Mouse (Mus musculus) intestine, embryonic 15.5 days (tissue): ENCODE measurements around the gene Dcaf8. TPM values are rescaled to one million over a fixed set of nuclear protein-coding genes. Genes with fewer than 3 reads are reported as not detected.
A peak's percentile ranks its signal among the peaks of the same experiment; 100 is the strongest.

Source experiments
- ATAC-seq: fragments of 200-750 bp; cut with Nextera tagmentation; 2 replicates; pipeline ENCODE4 v1.8.0; 2017; ENCODE audit warnings: moderate TSS enrichment, moderate library complexity
- H3K27ac ChIP-seq: fragments of 300-500 bp; sonication (generic); 2 replicates; pipeline ENCODE4 v1.5.1; 2015; ENCODE audit warnings: mild to moderate bottlenecking, inconsistent platforms
- H3K27me3 ChIP-seq: fragments of 300-500 bp; sonication (generic); replicated peaks from 2 replicates; pipeline ENCODE4 v1.6.1; 2015; ENCODE audit warnings: inconsistent platforms
- H3K36me3 ChIP-seq: fragments of 300-500 bp; sonication (generic); 2 replicates; pipeline ENCODE4 v1.6.1; 2015; ENCODE audit warnings: inconsistent platforms
- H3K4me1 ChIP-seq: fragments of 300-500 bp; sonication (generic); replicated peaks from 2 replicates; pipeline ENCODE4 v1.6.1; 2015; ENCODE audit warnings: inconsistent platforms
- H3K4me2 ChIP-seq: fragments of 300-500 bp; sonication (generic); replicated peaks from 2 replicates; pipeline ENCODE4 v1.6.1; 2015; ENCODE audit warnings: mild to moderate bottlenecking, inconsistent platforms
- H3K4me3 ChIP-seq: fragments of 300-500 bp; sonication (generic); replicated peaks from 2 replicates; pipeline ENCODE4 v1.5.1; 2015; ENCODE audit warnings: inconsistent platforms
- H3K9ac ChIP-seq: fragments of 300-500 bp; sonication (generic); 2 replicates; pipeline ENCODE4 v1.6.1; 2015; ENCODE audit warnings: inconsistent platforms
- H3K9me3 ChIP-seq: fragments of 300-500 bp; sonication (generic); 2 replicates; pipeline ENCODE4 v1.6.1; 2016; ENCODE audit warnings: inconsistent platforms
- WGBS: fragments of 180-500 bp; shearing (Covaris S2); methylation state at CpG from one replicate; pipeline ENCODE4 v1.1.7; 2015; 5-methylcytosine and 5-hydroxymethylcytosine counted together
- polyA plus RNA-seq: library from polyadenylated mRNA; unstranded; fragments of >200 nt; fragmentation: Nextera tagmentation; extraction: Ambion mirVana; gene quantifications from 2 replicates; pipeline ENCODE4 v1.2.1, GENCODE M21; 2015

Dcaf8 gene
- polyA plus RNA-seq, 1 experiment from 2014 or later, result 101 TPM

- peak overlapping the region; percentile 94 for H3K27ac ChIP-seq
- H3K4me2 ChIP-seq, result peak overlapping the region; percentile 65
- 7% methylated on average over 19 of the region's 19 CpGs for WGBS
- peak overlapping the region; percentile 74 for H3K4me3 ChIP-seq
- H3K9me3 ChIP-seq, result no peaks in the 10 kb centered on the region
- peaks cover 15% of the 10 kb centered on the region for H3K36me3 ChIP-seq
- H3K4me1 ChIP-seq, result no peaks in the 10 kb centered on the region; the same call in 1 of the 2 replicates
- H3K27me3 ChIP-seq, result no peaks in the 10 kb centered on the region
- H3K9ac ChIP-seq, result peak overlapping the region; percentile 89
- no peak for ATAC-seq
Measured at GRCm38 (mm10) chr1:172148955-172149815, 1.3 kb downstream of the Dcaf8 start.

DNA sequence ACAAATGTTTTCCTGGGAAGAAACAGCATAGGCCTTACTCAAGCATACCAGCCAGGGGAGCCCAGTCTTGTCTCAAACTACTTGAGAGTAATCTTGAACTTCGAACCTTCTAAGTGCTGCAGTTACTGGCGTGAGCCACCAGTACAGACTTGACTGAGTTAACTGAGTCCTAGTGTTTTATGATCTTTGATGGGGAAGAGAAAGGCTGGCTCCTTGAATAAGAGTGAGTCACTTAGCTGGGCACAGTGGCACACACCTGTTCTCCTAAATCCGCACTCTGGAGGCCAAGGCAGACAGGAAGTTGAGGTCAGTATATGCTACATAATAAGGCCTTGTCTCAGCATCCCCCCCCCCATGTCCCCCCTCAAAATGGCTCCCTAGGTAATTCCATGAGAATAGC is 6.7 kb downstream of the Dcaf8 start:
- H3K27me3 ChIP-seq, result no peaks in the 10 kb centered on the region
- peak; percentile 78 for ATAC-seq
- H3K9ac ChIP-seq, result no peak overlapping the region
- peaks cover 15% of the 10 kb centered on the region for H3K36me3 ChIP-seq
- H3K4me1 ChIP-seq, result no peaks in the 10 kb centered on the region; the same call in 1 of the 2 replicates
- no peak overlapping the region for H3K4me3 ChIP-seq
- H3K27ac ChIP-seq, result no peak overlapping the region
- H3K4me2 ChIP-seq, result no peak overlapping the region
- H3K9me3 ChIP-seq, result no peaks in the 10 kb centered on the region
- 72% methylated on average over 3 of the region's 3 CpGs for WGBS

GRCm38 (mm10) chr1:172155518-172155917 is 7.6 kb downstream of the Dcaf8 start:
- no peaks in the 10 kb centered on the region for H3K27me3 ChIP-seq
- H3K9ac ChIP-seq, result no peak overlapping the region
- H3K4me2 ChIP-seq, result no peak overlapping the region
- peaks cover 14% of the 10 kb centered on the region for H3K36me3 ChIP-seq
- no peak overlapping the region for H3K27ac ChIP-seq
- no peak for ATAC-seq
- 79% methylated on average over 3 of the region's 3 CpGs for WGBS
- no peak overlapping the region for H3K4me3 ChIP-seq
- no peaks in the 10 kb centered on the region for H3K4me1 ChIP-seq
- no peaks in the 10 kb centered on the region for H3K9me3 ChIP-seq

GRCm38 (mm10) chr1:172159970-172160369 is 12.1 kb downstream of the Dcaf8 start:
- WGBS, result 9% methylated on average over 4 of the region's 4 CpGs
- no peak overlapping the region for H3K4me3 ChIP-seq
- H3K9ac ChIP-seq, result no peak overlapping the region
- no peaks in the 10 kb centered on the region for H3K9me3 ChIP-seq
- H3K4me2 ChIP-seq, result no peak overlapping the region
- ATAC-seq, result no peak
- no peaks in the 10 kb centered on the region for H3K27me3 ChIP-seq
- no peak overlapping the region for H3K27ac ChIP-seq
- no peaks in the 10 kb centered on the region for H3K36me3 ChIP-seq
- H3K4me1 ChIP-seq, result no peaks in the 10 kb centered on the region

DNA sequence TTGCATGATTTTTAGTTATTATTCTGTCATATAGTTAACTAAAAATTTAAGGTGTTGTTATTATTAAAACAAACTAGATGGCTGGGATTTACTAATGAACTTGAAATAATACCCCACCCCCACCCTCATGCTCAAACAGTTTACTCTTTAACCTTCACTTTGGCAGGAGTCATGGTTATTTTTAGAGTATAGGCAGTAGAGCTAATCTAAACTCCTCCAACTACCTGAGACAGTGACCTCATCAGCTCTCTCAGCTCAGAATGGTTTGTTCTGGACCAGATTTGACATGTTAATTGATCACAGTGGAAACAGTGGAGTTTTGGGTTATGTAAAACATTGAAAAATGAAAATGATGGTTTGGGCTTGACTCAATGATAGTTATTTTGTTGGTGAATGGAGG is 12.6 kb downstream of the Dcaf8 start:
- no peak overlapping the region for H3K4me3 ChIP-seq
- peaks cover 3% of the 10 kb centered on the region; the same call in 1 of the 2 replicates for H3K36me3 ChIP-seq
- H3K4me2 ChIP-seq, result no peak overlapping the region
- peak; percentile 60 for ATAC-seq
- no peaks in the 10 kb centered on the region for H3K9me3 ChIP-seq
- no peaks in the 10 kb centered on the region for H3K4me1 ChIP-seq
- H3K9ac ChIP-seq, result no peak overlapping the region
- no peaks in the 10 kb centered on the region for H3K27me3 ChIP-seq
- no peak overlapping the region for H3K27ac ChIP-seq

GRCm38 (mm10) chr1:172162009-172162408 is 14.1 kb downstream of the Dcaf8 start:
- no peaks in the 10 kb centered on the region for H3K9me3 ChIP-seq
- WGBS, result 97% methylated on average over 1 of the region's 1 CpGs
- H3K9ac ChIP-seq, result no peak overlapping the region

DNA sequence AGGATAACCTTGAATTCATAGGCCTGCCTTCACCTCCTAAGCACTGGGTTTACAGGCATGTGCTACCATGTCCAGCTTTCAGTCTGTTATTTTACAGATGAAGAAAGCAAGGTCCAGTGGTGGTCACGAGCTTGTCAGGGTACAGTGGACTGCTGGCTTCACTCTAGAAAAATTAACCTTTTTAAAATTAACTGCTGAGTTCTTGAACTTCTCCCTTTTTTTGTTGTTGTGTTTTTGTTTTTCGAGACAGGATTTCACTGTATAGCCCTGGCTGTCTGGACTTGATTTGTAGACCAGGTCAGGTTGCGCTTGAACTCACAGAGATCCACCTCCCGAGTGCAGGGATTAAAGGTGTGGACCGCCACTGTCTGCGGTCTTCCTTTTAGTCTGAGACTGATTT is 15.1 kb downstream of the Dcaf8 start:
- ATAC-seq, result no peak
- no peaks in the 10 kb centered on the region for H3K9me3 ChIP-seq
- peaks cover 16% of the 10 kb centered on the region for H3K36me3 ChIP-seq

More at GRCm38 (mm10) chr1:172162009-172162408, 14.1 kb downstream of the Dcaf8 start:
- no peaks in the 10 kb centered on the region for H3K4me1 ChIP-seq
- no peak overlapping the region for H3K4me3 ChIP-seq
- ATAC-seq, result no peak
- H3K27ac ChIP-seq, result no peak overlapping the region
- no peaks in the 10 kb centered on the region for H3K27me3 ChIP-seq
- peaks cover 11% of the 10 kb centered on the region; the same call in 1 of the 2 replicates for H3K36me3 ChIP-seq
- H3K4me2 ChIP-seq, result no peak overlapping the region

DNA sequence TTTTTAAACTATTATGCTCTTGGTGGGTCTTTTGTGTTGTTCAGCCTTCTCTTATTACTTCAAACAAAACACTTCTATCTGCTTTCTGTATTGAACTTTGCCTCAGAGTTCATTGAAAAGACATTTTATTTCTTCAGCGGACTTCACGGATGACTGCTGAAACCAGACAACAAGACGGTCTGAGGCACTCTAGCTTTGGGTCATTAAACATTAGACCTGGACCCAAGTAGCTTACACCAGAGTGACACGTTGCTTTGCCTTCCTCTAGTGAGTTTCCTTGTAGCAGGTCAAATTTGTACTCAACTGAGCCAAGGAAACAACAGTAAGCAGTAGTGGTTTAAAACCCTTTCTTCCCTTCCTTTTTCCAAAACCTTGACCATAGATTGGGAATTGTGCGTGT is 20.0 kb downstream of the Dcaf8 start:
- H3K27me3 ChIP-seq, result no peaks in the 10 kb centered on the region
- H3K9ac ChIP-seq, result no peak overlapping the region
- H3K4me2 ChIP-seq, result no peak overlapping the region
- no peaks in the 10 kb centered on the region for H3K4me1 ChIP-seq
- peaks cover 43% of the 10 kb centered on the region for H3K36me3 ChIP-seq
- no peak overlapping the region for H3K4me3 ChIP-seq
- no peaks in the 10 kb centered on the region for H3K9me3 ChIP-seq
- ATAC-seq, result no peak
- no peak overlapping the region for H3K27ac ChIP-seq
- WGBS, result 91% methylated on average over 5 of the region's 5 CpGs

More for the DNA sequence above, 15.1 kb downstream of the Dcaf8 start:
- no peak overlapping the region for H3K4me2 ChIP-seq
- no peak overlapping the region for H3K27ac ChIP-seq
- WGBS, result 70% methylated on average over 6 of the region's 6 CpGs
- H3K4me3 ChIP-seq, result no peak overlapping the region
- H3K4me1 ChIP-seq, result no peaks in the 10 kb centered on the region
- H3K27me3 ChIP-seq, result no peaks in the 10 kb centered on the region
- H3K9ac ChIP-seq, result no peak overlapping the region

DNA sequence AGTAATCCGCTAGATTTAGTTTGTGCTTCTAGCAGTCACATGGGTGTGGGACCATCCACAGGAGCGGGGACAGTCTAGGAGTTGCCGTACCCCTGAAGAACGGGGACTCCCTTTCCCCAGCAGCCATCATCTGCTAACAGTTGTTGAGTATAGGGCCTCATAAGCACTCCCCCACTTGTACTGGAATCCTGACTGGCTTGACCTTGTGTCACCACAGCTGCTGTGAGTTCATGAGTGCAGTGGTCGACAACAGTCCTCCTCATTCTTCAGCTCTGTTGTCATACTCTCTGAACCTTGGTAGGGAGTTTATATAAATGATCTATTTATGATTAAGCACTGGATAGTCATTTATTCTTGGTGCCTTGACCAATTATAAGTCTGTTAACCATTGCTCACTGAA is 21.9 kb downstream of the Dcaf8 start:
- H3K36me3 ChIP-seq, result peaks cover 57% of the 10 kb centered on the region
- no peak for ATAC-seq
- no peak overlapping the region for H3K27ac ChIP-seq
- H3K4me2 ChIP-seq, result no peak overlapping the region
- H3K4me3 ChIP-seq, result no peak overlapping the region
- H3K27me3 ChIP-seq, result no peaks in the 10 kb centered on the region
- no peaks in the 10 kb centered on the region for H3K4me1 ChIP-seq
- H3K9ac ChIP-seq, result no peak overlapping the region
- no peaks in the 10 kb centered on the region for H3K9me3 ChIP-seq
- WGBS, result 91% methylated on average over 5 of the region's 5 CpGs

GRCm38 (mm10) chr1:172172381-172172780 is 24.5 kb downstream of the Dcaf8 start:
- Histone ChIP-seq H3K36me3 (peaks cover 55% of the 10 kb centered on the region), H3K27ac (no peak overlapping the region), H3K27me3 (no peaks in the 10 kb centered on the region), H3K4me1 (no peaks in the 10 kb centered on the region), H3K4me2 (no peak overlapping the region), H3K9ac (no peak overlapping the region), H3K9me3 (no peaks in the 10 kb centered on the region), H3K4me3 (no peak overlapping the region)
- no peak for ATAC-seq
- 93% methylated on average over 21 of the region's 21 CpGs for WGBS

GRCm38 (mm10) chr1:172173181-172173580 is 25.3 kb downstream of the Dcaf8 start:
- ATAC-seq, result no peak
- H3K9ac ChIP-seq, result no peak overlapping the region
- no peaks in the 10 kb centered on the region for H3K4me1 ChIP-seq
- H3K9me3 ChIP-seq, result no peaks in the 10 kb centered on the region
- H3K27ac ChIP-seq, result no peak overlapping the region
- H3K36me3 ChIP-seq, result peaks cover 52% of the 10 kb centered on the region
- H3K27me3 ChIP-seq, result no peaks in the 10 kb centered on the region
- 90% methylated on average over 5 of the region's 5 CpGs for WGBS
- H3K4me3 ChIP-seq, result no peak overlapping the region
- no peak overlapping the region for H3K4me2 ChIP-seq

- Histone ChIP-seq H3K36me3 (peaks cover 38% of the 10 kb centered on the region), H3K4me2 (no peak overlapping the region), H3K27me3 (no peaks in the 10 kb centered on the region), H3K4me3 (no peak overlapping the region), H3K4me1 (no peaks in the 10 kb centered on the region), H3K27ac (no peak overlapping the region), H3K9ac (no peak overlapping the region), H3K9me3 (no peaks in the 10 kb centered on the region)
- WGBS, result 88% methylated on average over 7 of the region's 7 CpGs
- no peak for ATAC-seq
Measured at GRCm38 (mm10) chr1:172177791-172178190, 29.9 kb downstream of the Dcaf8 start.

DNA sequence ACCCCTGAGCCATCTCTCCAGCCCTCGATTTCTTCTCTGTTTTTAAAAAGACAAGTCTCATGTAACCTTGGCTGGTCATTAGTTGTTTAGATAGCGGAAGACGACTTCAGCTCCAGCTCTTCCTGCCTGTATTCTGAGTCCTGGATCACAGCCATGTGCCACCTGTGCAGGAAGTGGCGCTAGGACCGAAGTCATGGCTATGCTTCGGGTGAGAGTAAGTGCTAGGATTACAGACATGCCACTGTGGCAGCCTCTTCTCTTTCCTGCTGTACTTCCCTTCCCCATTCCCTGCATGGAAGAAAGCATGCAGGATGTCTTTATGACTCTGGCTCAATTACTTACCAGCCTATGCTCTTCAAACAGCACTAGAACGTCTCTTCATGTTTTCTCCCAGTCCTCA is 31.2 kb downstream of the Dcaf8 start:
- Histone ChIP-seq H3K4me3 (no peak overlapping the region), H3K27ac (no peak overlapping the region), H3K27me3 (no peaks in the 10 kb centered on the region), H3K36me3 (peaks cover 28% of the 10 kb centered on the region), H3K4me2 (no peak overlapping the region), H3K9me3 (no peaks in the 10 kb centered on the region), H3K9ac (no peak overlapping the region), H3K4me1 (no peaks in the 10 kb centered on the region)
- no peak for ATAC-seq
- 60% methylated on average over 7 of the region's 7 CpGs for WGBS
